Mouse (Mus musculus) kidney, embryonic 14.5 days (tissue): ENCODE measurements around the gene Uvrag. TPM values are rescaled to one million over a fixed set of nuclear protein-coding genes. Genes with fewer than 3 reads are reported as not detected.

Experiments
- ATAC-seq: fragments of 200-750 bp; cut with Nextera tagmentation; 2 replicates; pipeline ENCODE4 v1.8.0; 2017; ENCODE audit warnings: moderate number of reproducible peaks, mild to moderate bottlenecking, moderate TSS enrichment, moderate library complexity; ENCODE audit not compliant: low FRiP score, low TSS enrichment
- H3K27ac ChIP-seq: fragments of 300-500 bp; sonication (generic); 2 replicates; pipeline ENCODE4 v1.5.1; 2014; ENCODE audit warnings: low read depth, mild to moderate bottlenecking, low read length, moderate library complexity, mixed read lengths
- H3K27me3 ChIP-seq: fragments of 300-500 bp; sonication (generic); 2 replicates; pipeline ENCODE4 v1.6.1; 2014; ENCODE audit warnings: mild to moderate bottlenecking, low read length; ENCODE audit not compliant: control insufficient read depth, insufficient read depth
- H3K36me3 ChIP-seq: fragments of 300-500 bp; sonication (generic); 2 replicates; pipeline ENCODE4 v1.6.1; 2014; ENCODE audit warnings: low read length, mixed read lengths; ENCODE audit not compliant: control insufficient read depth, insufficient read depth
- H3K4me1 ChIP-seq: fragments of 300-500 bp; sonication (generic); 2 replicates; pipeline ENCODE4 v1.6.1; 2014; ENCODE audit warnings: low read length, mixed read lengths; ENCODE audit not compliant: control insufficient read depth, insufficient read depth
- H3K4me2 ChIP-seq: fragments of 300-500 bp; sonication (generic); replicated peaks from 2 replicates; pipeline ENCODE4 v1.6.1; 2014; ENCODE audit warnings: low read depth, mild to moderate bottlenecking, low read length
- H3K4me3 ChIP-seq: fragments of 300-500 bp; sonication (generic); 2 replicates; pipeline ENCODE4 v1.5.1; 2014; ENCODE audit warnings: mild to moderate bottlenecking, low read length
- H3K9ac ChIP-seq: fragments of 300-500 bp; sonication (generic); 2 replicates; pipeline ENCODE4 v1.6.1; 2014; ENCODE audit warnings: low read depth, mild to moderate bottlenecking, low read length, moderate library complexity
- H3K9me3 ChIP-seq: fragments of 300-500 bp; sonication (generic); 2 replicates; pipeline ENCODE4 v1.6.1; 2016; ENCODE audit warnings: low read length; ENCODE audit not compliant: control insufficient read depth
- WGBS: fragments of 180-500 bp; shearing (Covaris S2); extraction: QIAGEN DNeasy Blood & Tissue Kit; methylation state at CpG from one replicate; pipeline ENCODE4 v1.1.7; 2014; 5-methylcytosine and 5-hydroxymethylcytosine counted together
- polyA plus RNA-seq: library from polyadenylated mRNA; unstranded; fragments of >200 nt; fragmentation: Nextera tagmentation; extraction: Ambion mirVana; gene quantifications from 2 replicates; pipeline ENCODE4 v1.2.1, GENCODE M21; 2014

Gene Uvrag
- polyA plus RNA-seq, 1 experiment from 2014 or later, result 22.7 TPM

DNA sequence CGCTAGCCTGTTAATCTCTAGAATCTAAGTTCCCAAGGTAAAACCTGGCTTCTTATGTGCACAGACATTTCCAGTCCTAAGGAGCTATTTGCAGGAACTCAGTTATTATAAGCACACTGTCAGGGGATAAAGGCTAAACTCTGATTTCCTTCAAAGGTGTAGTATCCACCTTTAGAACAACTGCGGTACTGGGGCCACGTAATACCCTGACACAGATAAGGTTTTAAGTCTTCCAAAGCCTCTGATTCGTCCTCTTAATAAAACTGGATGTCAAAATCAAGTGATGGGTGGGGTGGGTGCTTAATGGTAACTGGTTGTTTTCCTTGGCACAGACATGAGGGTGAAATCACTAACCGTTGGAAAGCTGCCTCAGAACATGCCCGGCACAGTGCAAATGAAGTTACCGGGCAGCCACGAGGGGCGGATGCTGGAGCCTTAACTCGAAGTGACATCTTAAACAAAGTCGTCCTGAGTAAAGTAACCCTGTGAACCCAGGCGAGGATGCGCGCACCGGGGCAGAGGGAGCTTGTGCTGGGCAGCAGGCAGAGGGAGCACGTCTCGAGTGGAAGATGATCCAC is 83.8 kb downstream of the Uvrag start:
- no peaks in the 10 kb centered on the region for H3K27me3 ChIP-seq
- no peak overlapping the region for H3K4me3 ChIP-seq
- no peak for ATAC-seq
- no peaks in the 10 kb centered on the region for H3K4me1 ChIP-seq
- H3K4me2 ChIP-seq, result no peak overlapping the region
- 82% methylated on average over 17 of the region's 17 CpGs for WGBS
- H3K9ac ChIP-seq, result no peak overlapping the region
- H3K27ac ChIP-seq, result no peak overlapping the region
- H3K36me3 ChIP-seq, result no peaks in the 10 kb centered on the region
- H3K9me3 ChIP-seq, result no peaks in the 10 kb centered on the region

GRCm38 (mm10) chr7:99053626-99054025 is 87.3 kb downstream of the Uvrag start:
- Histone ChIP-seq H3K36me3 (no peaks in the 10 kb centered on the region), H3K4me3 (no peak overlapping the region), H3K27ac (no peak overlapping the region), H3K4me1 (no peaks in the 10 kb centered on the region), H3K9me3 (no peaks in the 10 kb centered on the region), H3K4me2 (no peak overlapping the region), H3K27me3 (no peaks in the 10 kb centered on the region), H3K9ac (no peak overlapping the region)
- 75% methylated on average over 4 of the region's 4 CpGs for WGBS
- no peak for ATAC-seq

DNA sequence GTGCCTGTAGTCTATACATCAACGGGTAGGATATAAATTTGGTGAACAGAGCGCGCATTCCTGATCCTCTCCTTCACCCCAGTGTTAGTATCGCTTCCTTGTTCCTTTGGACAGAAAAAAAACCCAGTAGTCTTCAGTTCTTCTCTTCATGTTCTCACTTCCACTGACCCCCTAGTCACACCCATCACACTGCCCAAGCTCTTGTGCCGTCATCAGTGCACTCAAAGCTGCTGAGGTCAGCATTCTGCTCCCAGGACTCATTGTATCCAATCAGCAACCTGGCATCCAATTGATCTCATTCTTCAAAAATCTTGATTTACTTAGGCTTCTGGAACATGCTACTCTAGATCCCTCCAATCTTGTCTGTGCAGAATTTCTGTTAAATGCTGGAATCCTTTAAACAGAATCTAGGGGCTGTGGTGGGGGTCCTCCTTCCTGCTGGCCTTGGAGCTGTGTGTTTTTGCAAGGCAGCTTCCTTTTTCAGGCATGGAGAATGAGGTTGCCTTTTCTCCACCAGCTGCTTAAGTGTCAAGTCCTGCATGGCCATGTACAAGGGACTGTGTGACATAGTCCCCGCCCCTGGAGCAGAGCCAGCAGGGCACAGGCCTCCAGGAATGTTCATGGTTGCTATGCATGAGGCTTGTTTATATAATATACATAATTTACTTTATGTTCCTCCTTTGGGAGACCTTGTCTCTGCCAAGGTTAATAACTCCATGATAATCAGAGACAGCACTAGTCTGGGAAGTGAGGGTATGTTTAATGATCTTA is 88.3 kb downstream of the Uvrag start:
- no peaks in the 10 kb centered on the region for H3K9me3 ChIP-seq
- no peak overlapping the region for H3K27ac ChIP-seq
- no peaks in the 10 kb centered on the region for H3K27me3 ChIP-seq
- H3K36me3 ChIP-seq, result no peaks in the 10 kb centered on the region
- H3K4me1 ChIP-seq, result no peaks in the 10 kb centered on the region
- no peak for ATAC-seq
- H3K9ac ChIP-seq, result no peak overlapping the region
- WGBS, result 86% methylated on average over 6 of the region's 6 CpGs
- no peak overlapping the region for H3K4me3 ChIP-seq
- no peak overlapping the region for H3K4me2 ChIP-seq

DNA sequence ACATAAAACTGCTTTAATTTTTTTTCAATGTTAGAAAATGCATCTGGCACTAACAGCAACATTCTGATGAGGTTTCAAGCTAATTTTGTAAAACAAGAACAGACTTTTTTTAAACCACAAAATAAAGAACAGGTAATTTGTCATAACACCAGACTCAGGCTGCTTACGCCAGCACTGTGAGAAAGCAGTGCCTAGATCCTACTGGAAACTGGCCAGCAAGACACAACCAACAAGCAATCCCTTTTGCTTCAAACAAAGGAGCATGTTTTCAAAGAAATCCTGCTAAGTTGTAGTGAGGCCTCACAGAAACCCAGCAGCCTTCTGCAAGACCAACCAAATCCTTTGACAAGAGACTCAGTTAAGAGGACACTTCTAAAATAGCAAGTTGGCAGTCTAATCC is 90.1 kb downstream of the Uvrag start:
- Histone ChIP-seq H3K4me1 (peaks cover 5% of the 10 kb centered on the region; the same call in 1 of the 2 replicates), H3K27ac (no peak overlapping the region), H3K36me3 (no peaks in the 10 kb centered on the region), H3K4me2 (no peak overlapping the region), H3K9me3 (no peaks in the 10 kb centered on the region), H3K4me3 (no peak overlapping the region), H3K9ac (no peak overlapping the region), H3K27me3 (no peaks in the 10 kb centered on the region)
- WGBS, result 91% methylated on average over 1 of the region's 1 CpGs
- ATAC-seq, result no peak

DNA sequence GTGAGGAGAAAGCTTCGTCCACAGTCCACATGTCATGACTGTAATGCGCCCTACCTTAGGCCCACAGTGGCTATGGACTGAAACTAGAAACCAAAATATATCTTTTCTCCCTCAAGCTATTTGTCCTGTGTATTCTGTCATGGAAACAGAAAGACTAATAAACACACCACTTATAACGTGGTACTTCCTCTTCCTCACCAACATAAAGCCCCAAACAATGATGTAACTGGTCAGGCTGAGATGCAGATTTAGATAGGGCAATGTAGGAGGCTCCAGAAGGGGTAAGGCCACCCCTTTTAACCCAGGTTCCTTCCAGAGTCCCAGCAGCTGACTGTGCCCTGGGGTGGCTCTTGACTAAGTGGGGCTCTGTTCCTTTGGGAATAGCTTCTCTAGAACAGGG is 91.0 kb downstream of the Uvrag start:
- H3K4me3 ChIP-seq, result no peak overlapping the region
- no peak overlapping the region for H3K27ac ChIP-seq
- no peak overlapping the region for H3K9ac ChIP-seq
- H3K36me3 ChIP-seq, result no peaks in the 10 kb centered on the region
- ATAC-seq, result no peak
- H3K4me2 ChIP-seq, result no peak overlapping the region
- no peaks in the 10 kb centered on the region for H3K27me3 ChIP-seq
- no peaks in the 10 kb centered on the region for H3K9me3 ChIP-seq
- 76% methylated on average over 3 of the region's 3 CpGs for WGBS
- peaks cover 10% of the 10 kb centered on the region for H3K4me1 ChIP-seq

GRCm38 (mm10) chr7:99046545-99047206 is 94.3 kb downstream of the Uvrag start:
- no peak for ATAC-seq
- peaks cover 10% of the 10 kb centered on the region for H3K4me1 ChIP-seq
- no peaks in the 10 kb centered on the region for H3K36me3 ChIP-seq
- no peak overlapping the region for H3K4me2 ChIP-seq
- H3K4me3 ChIP-seq, result no peak overlapping the region
- no peak overlapping the region for H3K9ac ChIP-seq
- H3K9me3 ChIP-seq, result no peaks in the 10 kb centered on the region
- H3K27ac ChIP-seq, result no peak overlapping the region
- WGBS, result 63% methylated on average over 11 of the region's 11 CpGs
- no peaks in the 10 kb centered on the region for H3K27me3 ChIP-seq

DNA sequence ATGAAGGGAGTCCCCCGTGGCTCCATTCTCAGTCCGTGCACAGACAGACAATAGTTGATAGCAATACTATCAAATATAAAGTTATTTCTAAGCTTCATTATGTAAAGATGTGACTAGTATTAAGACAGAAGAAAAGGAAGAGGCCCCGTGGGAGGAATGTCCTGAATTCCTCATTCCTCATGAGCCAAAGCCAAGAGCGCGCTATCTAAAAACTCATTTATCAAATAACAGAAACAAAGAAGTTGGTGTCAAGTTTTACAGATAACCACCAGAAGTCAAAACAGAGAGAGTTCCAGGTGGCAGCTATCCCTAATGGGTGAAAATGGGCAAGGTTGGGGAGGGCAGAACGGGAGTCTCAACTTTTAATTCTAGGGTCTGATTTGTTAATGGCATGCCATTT is 95.4 kb downstream of the Uvrag start:
- 35% methylated on average over 6 of the region's 6 CpGs for WGBS
- no peak for ATAC-seq

GRCm38 (mm10) chr7:99043923-99044322 is 97.0 kb downstream of the Uvrag start:
- H3K4me3 ChIP-seq, result no peak overlapping the region
- no peak for ATAC-seq
- H3K4me1 ChIP-seq, result peaks cover 10% of the 10 kb centered on the region
- no peak overlapping the region for H3K27ac ChIP-seq
- no peak overlapping the region for H3K9ac ChIP-seq
- no peak overlapping the region for H3K4me2 ChIP-seq
- H3K9me3 ChIP-seq, result no peaks in the 10 kb centered on the region
- WGBS, result 39% methylated on average over 7 of the region's 7 CpGs
- H3K27me3 ChIP-seq, result no peaks in the 10 kb centered on the region
- H3K36me3 ChIP-seq, result no peaks in the 10 kb centered on the region

More for the DNA sequence above, 95.4 kb downstream of the Uvrag start:
- Histone ChIP-seq H3K36me3 (no peaks in the 10 kb centered on the region), H3K27ac (no peak overlapping the region; the same call in 1 of the 2 replicates), H3K9ac (no peak overlapping the region), H3K4me3 (no peak overlapping the region), H3K27me3 (no peaks in the 10 kb centered on the region), H3K9me3 (no peaks in the 10 kb centered on the region), H3K4me1 (peaks cover 10% of the 10 kb centered on the region), H3K4me2 (no peak overlapping the region)

GRCm38 (mm10) chr7:99043322-99043721 is 97.6 kb downstream of the Uvrag start:
- Histone ChIP-seq H3K4me2 (no peak overlapping the region), H3K4me1 (peaks cover 10% of the 10 kb centered on the region), H3K36me3 (no peaks in the 10 kb centered on the region), H3K27ac (no peak overlapping the region), H3K4me3 (no peak overlapping the region), H3K9me3 (no peaks in the 10 kb centered on the region), H3K9ac (no peak overlapping the region), H3K27me3 (no peaks in the 10 kb centered on the region)
- ATAC-seq, result no peak
- WGBS, result 89% methylated on average over 3 of the region's 3 CpGs
